Mouse (Mus musculus) forebrain, postnatal 0 days (tissue): ENCODE data around the gene Tctn1. TPM values are rescaled to one million over a fixed set of nuclear protein-coding genes. Genes with fewer than 3 reads are reported as not detected.
A peak's percentile ranks its signal among the peaks of the same experiment; 100 is the strongest.
"Not testable (repeated sequence)": the region's sequence is repeated elsewhere in the genome, so short reads cannot be mapped to it uniquely, and the experiment has no call there.

ENCODE experiments used
- ATAC-seq: fragments of 200-750 bp; cut with Nextera tagmentation; 2 replicates; pipeline ENCODE4 v1.8.0; 2017; ENCODE audit warnings: mild to moderate bottlenecking, moderate library complexity
- DNase-seq: peaks from one replicate; pipeline ENCODE4 v3.0.0-alpha.2; 2015
- H3K27ac ChIP-seq: fragments of 300-500 bp; sonication (generic); 2 replicates; pipeline ENCODE4 v1.5.1; 2014; ENCODE audit warnings: low read depth, mild to moderate bottlenecking, antibody characterized with exemption, low read length, moderate library complexity, mixed read lengths
- H3K27me3 ChIP-seq: fragments of 300-500 bp; sonication (generic); 2 replicates; pipeline ENCODE4 v1.6.1; 2014; ENCODE audit warnings: mild to moderate bottlenecking, low read length, mixed read lengths; ENCODE audit not compliant: insufficient read depth
- H3K36me3 ChIP-seq: fragments of 300-500 bp; sonication (generic); 2 replicates; pipeline ENCODE4 v1.6.1; 2014; ENCODE audit warnings: mild to moderate bottlenecking, moderate library complexity; ENCODE audit not compliant: insufficient read depth
- H3K4me1 ChIP-seq: fragments of 300-500 bp; sonication (generic); 2 replicates; pipeline ENCODE4 v1.6.1; 2014; ENCODE audit warnings: antibody characterized with exemption; ENCODE audit not compliant: insufficient read depth
- H3K4me2 ChIP-seq: fragments of 300-500 bp; sonication (generic); 2 replicates; pipeline ENCODE4 v1.6.1; 2014; ENCODE audit warnings: low read depth, mild to moderate bottlenecking, moderate library complexity
- H3K4me3 ChIP-seq: fragments of 300-500 bp; sonication (generic); 2 replicates; pipeline ENCODE4 v1.5.1; 2014; ENCODE audit warnings: low read depth, low read length, mixed read lengths
- H3K9ac ChIP-seq: fragments of 300-500 bp; sonication (generic); 2 replicates; pipeline ENCODE4 v1.6.1; 2014; ENCODE audit warnings: mild to moderate bottlenecking
- H3K9me3 ChIP-seq: fragments of 300-500 bp; sonication (generic); 2 replicates; pipeline ENCODE4 v1.6.1; 2016; ENCODE audit warnings: low read length
- CTCF ChIP-seq: sonication (generic); IDR thresholded peaks from 2 replicates; pipeline ENCODE4 v1.5.1; 2016; ENCODE audit warnings: antibody characterized with exemption, control low read depth, low read depth
- WGBS: fragments of 180-500 bp; shearing (Covaris S2); extraction: QIAGEN DNeasy Blood & Tissue Kit; methylation state at CpG from one replicate; pipeline ENCODE4 v1.1.7; 2014; 5-methylcytosine and 5-hydroxymethylcytosine counted together
- polyA plus RNA-seq: library from polyadenylated mRNA; unstranded; fragments of >200 nt; fragmentation: Nextera tagmentation; extraction: Ambion mirVana; gene quantifications from 2 replicates; pipeline ENCODE4 v1.2.1, GENCODE M21; 2015
- total RNA-seq: library from RNA; depleted of rRNA; stranded (reverse); fragments of >200 nt; gene quantifications from 2 replicates; pipeline ENCODE4 v1.2.3, GENCODE M21; 2014

Tctn1 gene
- total and polyA plus RNA-seq, 2 experiments from 2014 or later: 4.3 to 31.2 TPM

DNA sequence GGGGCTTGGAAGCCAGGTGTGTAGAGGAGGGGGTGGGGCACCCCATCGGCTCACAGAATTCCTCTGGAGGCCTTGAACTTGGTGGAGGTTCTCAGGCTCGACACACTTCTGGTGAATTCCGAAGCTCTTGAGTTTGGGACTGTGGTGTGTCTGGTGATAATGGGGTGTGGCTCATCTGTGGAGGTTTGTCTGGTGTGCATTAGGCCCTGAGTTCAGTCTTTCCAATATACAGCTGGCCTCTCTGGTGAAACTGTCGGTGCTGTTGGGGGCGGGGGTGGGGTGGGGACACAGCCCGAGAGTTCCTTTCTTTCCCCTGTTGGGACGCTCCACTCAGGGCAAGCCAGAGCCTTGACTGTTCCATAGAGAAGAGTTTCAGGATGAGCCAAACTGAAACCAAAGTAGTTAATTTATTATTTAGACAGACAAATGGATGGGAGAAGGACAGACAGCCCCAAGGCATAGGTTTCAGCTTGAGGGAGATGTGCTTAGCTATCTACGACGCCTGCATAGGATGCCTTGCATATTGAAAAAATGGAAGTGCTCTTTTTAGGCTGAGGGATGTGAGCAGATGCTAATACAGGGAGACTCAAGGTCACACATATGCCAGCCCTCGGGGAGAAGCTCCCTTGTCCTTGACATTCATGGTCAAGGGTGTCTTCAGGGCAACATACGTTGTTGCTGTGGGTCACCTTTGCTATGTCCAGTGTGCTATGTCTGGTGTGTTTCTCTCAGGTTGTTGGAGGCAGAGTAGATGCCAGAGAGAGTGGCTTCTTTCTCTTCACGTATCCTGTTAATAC, 46.0 kb downstream of the Tctn1 start:
- Histone ChIP-seq H3K4me1 (no peaks in the 10 kb centered on the region), H3K27me3 (no peaks in the 10 kb centered on the region), H3K9ac (no peak overlapping the region), H3K27ac (no peak overlapping the region), H3K4me3 (no peak overlapping the region), H3K4me2 (no peak overlapping the region), H3K36me3 (no peaks in the 10 kb centered on the region), H3K9me3 (no peaks in the 10 kb centered on the region)
- WGBS: 93% methylated on average over 12 of the region's 12 CpGs
- no peak for ATAC-seq
- DNase-seq: no peak
- TF ChIP-seq CTCF: no peak

DNA sequence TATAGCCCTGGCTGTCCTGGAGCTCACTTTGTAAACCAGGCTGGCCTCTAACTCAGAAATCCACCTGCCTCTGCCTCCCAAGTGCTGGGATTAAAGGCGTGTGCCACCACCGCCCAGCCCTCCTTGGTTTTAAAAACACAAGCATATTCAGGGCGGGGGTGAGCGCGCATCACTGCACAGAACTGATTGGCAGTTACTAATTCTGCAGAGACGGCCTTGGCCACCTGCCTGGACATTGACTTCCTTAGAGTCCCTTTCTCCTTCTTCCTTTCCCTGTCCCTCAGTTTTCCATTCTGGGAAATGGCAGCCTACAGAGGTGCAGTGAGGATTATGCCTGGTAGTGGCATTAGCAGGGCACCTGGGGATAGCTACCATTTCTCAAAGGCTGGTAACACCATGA, 46.6 kb downstream of the Tctn1 start:
- no peak overlapping the region for H3K9ac ChIP-seq
- DNase-seq: no peak
- no peak for ATAC-seq
- no peak for TF ChIP-seq CTCF
- WGBS: 80% methylated on average over 6 of the region's 6 CpGs
- H3K36me3 ChIP-seq: no peaks in the 10 kb centered on the region
- no peaks in the 10 kb centered on the region for H3K4me1 ChIP-seq
- no peaks in the 10 kb centered on the region for H3K27me3 ChIP-seq
- H3K4me3 ChIP-seq: no peak overlapping the region
- no peak overlapping the region for H3K4me2 ChIP-seq
- no peaks in the 10 kb centered on the region for H3K9me3 ChIP-seq
- H3K27ac ChIP-seq: no peak overlapping the region

DNA sequence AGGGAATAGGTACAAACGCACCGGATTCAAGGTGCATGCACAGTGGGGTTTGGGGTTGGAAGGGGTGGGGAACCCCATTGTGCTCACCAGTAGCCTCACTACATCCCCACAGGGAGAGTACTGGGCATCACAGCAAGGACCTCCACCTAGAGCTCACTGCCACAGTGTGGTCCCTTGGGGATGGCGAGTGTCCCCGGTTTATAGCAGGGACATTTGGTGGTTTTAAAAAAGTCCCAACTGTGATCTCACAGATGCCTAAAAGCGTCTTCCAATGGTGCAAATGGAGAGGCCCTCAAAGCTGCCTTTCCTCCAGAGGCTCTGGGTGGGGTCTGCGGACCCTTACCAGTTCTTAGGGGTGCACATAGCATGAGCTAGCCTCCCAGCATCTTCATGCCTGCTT, 50.4 kb downstream of the Tctn1 start:
- H3K4me3 ChIP-seq: no peak overlapping the region
- H3K27me3 ChIP-seq: no peaks in the 10 kb centered on the region
- DNase-seq: no peak
- WGBS: 95% methylated on average over 6 of the region's 6 CpGs
- TF ChIP-seq CTCF: no peak
- H3K36me3 ChIP-seq: no peaks in the 10 kb centered on the region
- no peaks in the 10 kb centered on the region for H3K9me3 ChIP-seq
- H3K4me2 ChIP-seq: no peak overlapping the region
- no peak for ATAC-seq
- no peak overlapping the region for H3K27ac ChIP-seq
- H3K9ac ChIP-seq: no peak overlapping the region
- no peaks in the 10 kb centered on the region for H3K4me1 ChIP-seq

DNA sequence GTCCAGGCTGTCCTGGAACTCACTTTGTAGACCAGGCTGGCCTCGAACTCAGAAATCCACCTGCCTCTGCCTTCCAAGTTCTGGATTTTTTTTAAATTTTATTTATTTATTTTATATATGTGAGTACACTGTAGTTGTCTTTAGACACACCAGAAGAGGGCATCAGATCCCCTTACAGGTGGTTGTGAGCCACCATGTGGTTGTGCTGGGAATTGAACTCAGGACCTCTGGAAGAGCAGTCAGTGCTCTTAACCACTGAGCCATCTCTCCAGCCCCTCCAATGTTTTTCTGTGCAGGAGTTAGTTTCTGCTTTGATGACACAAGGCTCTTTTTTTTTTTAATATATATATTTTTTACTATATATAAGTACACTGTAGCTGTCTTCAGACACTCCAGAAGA, 51.4 kb downstream of the Tctn1 start:
- H3K27ac ChIP-seq, H3K4me3 ChIP-seq, H3K9me3 ChIP-seq, ATAC-seq, H3K27me3 ChIP-seq, H3K36me3 ChIP-seq, DNase-seq, H3K4me2 ChIP-seq, H3K4me1 ChIP-seq, H3K9ac ChIP-seq: not testable (repeated sequence)
- 97% methylated on average over 1 of the region's 1 CpGs for WGBS
- TF ChIP-seq CTCF: 0 out of 2 replicates have a peak, but pooled peaks have one; percentile 7

DNA sequence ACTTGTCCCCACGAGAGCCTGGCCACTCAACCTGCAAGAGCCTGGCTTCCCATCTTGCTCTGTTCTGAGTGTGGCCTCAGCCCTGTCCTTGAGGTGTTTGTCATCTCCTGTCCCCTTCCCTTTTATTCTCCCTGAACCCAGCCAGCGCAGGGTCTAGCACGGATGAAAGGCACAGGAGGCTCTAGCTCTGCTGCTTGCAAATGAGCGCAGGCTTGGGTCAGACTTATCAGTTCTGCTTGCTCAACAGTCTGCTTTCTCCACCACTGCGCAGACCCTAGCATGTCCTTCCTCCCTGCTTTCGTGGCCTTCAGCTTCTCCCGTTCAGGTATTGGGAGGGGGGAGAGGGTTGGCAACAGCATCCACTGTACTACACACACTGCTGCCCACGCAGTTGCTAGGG, 52.1 kb downstream of the Tctn1 start:
- no peak for ATAC-seq

DNA sequence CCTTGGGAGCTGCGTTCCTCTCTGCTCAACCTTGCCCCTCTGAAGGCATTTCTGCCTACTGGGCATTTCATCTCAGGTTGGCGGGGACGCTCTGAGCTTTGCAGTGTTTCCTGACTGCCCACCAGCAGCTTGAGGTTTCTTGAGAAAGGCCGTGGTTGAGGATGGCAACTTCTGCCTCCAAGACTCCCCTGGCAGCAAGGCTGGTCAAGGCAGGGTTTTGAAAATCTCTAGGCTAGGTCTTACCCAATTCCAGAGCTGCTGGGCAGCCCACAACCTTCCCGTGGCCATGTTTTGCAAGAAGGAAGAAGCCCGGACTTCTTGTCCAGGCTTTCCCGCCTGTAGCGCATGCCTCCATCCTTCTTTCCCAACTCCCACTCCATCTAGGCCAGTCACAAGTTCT, 53.4 kb downstream of the Tctn1 start:
- H3K27me3 ChIP-seq: no peaks in the 10 kb centered on the region
- H3K4me2 ChIP-seq: no peak overlapping the region
- no peak overlapping the region for H3K9ac ChIP-seq
- no peak for TF ChIP-seq CTCF
- no peak for ATAC-seq
- no peaks in the 10 kb centered on the region for H3K36me3 ChIP-seq
- H3K4me1 ChIP-seq: no peaks in the 10 kb centered on the region
- no peaks in the 10 kb centered on the region for H3K9me3 ChIP-seq
- no peak overlapping the region for H3K4me3 ChIP-seq
- 94% methylated on average over 8 of the region's 8 CpGs for WGBS
- no peak for DNase-seq
- no peak overlapping the region for H3K27ac ChIP-seq

More for the DNA sequence above, 52.1 kb downstream of the Tctn1 start:
- no peak overlapping the region for H3K27ac ChIP-seq
- H3K36me3 ChIP-seq: no peaks in the 10 kb centered on the region
- no peak overlapping the region for H3K4me2 ChIP-seq
- no peak overlapping the region for H3K4me3 ChIP-seq
- no peaks in the 10 kb centered on the region for H3K9me3 ChIP-seq
- WGBS: 86% methylated on average over 8 of the region's 8 CpGs
- no peak for DNase-seq
- H3K27me3 ChIP-seq: no peaks in the 10 kb centered on the region
- no peaks in the 10 kb centered on the region for H3K4me1 ChIP-seq
- no peak for TF ChIP-seq CTCF
- H3K9ac ChIP-seq: no peak overlapping the region

DNA sequence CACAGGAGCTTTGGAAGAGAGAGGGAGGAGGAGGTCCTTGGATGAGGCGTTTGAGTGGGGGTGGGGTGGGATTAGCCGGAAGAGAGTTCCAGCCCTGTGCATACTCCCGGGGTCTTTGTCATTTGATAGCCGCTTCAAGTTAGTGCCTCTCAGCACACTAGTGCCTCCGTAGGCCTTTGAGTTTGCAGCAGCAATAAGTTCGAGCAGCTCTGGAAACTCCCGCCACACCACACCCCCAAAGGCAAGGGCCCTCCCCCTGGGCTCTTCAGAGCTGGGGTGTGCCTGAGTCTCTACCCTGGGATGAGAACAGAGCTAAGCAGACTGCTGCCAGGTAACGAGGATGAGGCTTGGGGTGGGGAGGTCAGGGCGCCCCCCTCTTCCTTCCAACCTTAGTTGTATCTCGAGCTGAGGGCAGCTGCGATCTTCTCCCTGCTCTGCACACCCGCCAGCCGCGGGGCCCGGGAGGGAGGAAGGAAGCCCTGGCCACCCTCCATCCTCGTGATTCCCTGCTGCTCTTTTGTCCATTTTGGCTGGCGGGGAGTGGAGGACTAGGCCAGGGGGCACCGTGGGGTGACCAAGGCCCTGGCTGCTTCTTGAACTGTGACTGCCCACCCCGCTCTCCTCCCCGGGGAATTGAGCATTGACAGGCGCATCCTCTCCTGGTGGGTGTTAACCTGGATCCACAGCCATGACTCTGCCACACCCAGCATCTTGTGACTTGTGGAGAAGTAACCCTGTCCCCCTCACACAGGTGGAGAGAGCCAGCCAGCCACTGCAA, 54.5 kb downstream of the Tctn1 start:
- Histone ChIP-seq H3K27me3 (no peaks in the 10 kb centered on the region), H3K4me3 (no peak overlapping the region)

More for the DNA sequence above, 54.5 kb downstream of the Tctn1 start:
- Histone ChIP-seq H3K9ac (no peak overlapping the region), H3K36me3 (no peaks in the 10 kb centered on the region), H3K9me3 (no peaks in the 10 kb centered on the region), H3K4me2 (peak overlapping the region; percentile 35), H3K27ac (no peak overlapping the region), H3K4me1 (no peaks in the 10 kb centered on the region)
- WGBS: 7% methylated on average over 21 of the region's 21 CpGs
- DNase-seq (peak; percentile 4), ATAC-seq (peak; percentile 36; the same call in 1 of the 2 replicates)
- TF ChIP-seq CTCF: no peak
